Mouse (Mus musculus) ES-E14 (cell line): ENCODE results near the gene Frs2. TPM values are rescaled to one million over a fixed set of nuclear protein-coding genes. Genes with fewer than 3 reads are reported as not detected.
A peak's percentile ranks its signal among the peaks of the same experiment; 100 is the strongest.

Experiments used
- DNase-seq: peaks from one replicate; pipeline ENCODE4 v3.0.0-alpha.2; 2013; ENCODE audit warnings: low read depth, low spot score
- H3K27ac ChIP-seq: 2 replicates; pipeline ENCODE4 v1.5.1; 2012; ENCODE audit warnings: low read depth, mild to moderate bottlenecking, low read length, moderate library complexity, mixed read lengths; ENCODE audit not compliant: poor library complexity, insufficient read depth, severe bottlenecking
- H3K36me3 ChIP-seq: 2 replicates; pipeline ENCODE4 v1.6.1; 2012; ENCODE audit warnings: mild to moderate bottlenecking, low read length, moderate library complexity, mixed read lengths; ENCODE audit not compliant: control insufficient read depth, poor library complexity, insufficient read depth, severe bottlenecking
- H3K4me1 ChIP-seq, 2 experiments: fragments of 150-350 bp in 1 of 2; sonication (generic) in 1 of 2; 2 replicates each; pipeline ENCODE4 v1.6.1; 2012; ENCODE audit warnings: low read length in 2 of 2, mild to moderate bottlenecking in 1 of 2, mixed read lengths in 1 of 2; ENCODE audit not compliant: control insufficient read depth in 2 of 2, insufficient read depth in 2 of 2, poor library complexity in 1 of 2
- H3K4me3 ChIP-seq, 2 experiments: fragments of 150-350 bp in 1 of 2; sonication (generic) in 1 of 2; 2 replicates each; pipeline ENCODE4 v1.5.1; 2012; ENCODE audit warnings: low read length in 2 of 2, low read depth in 1 of 2, mild to moderate bottlenecking in 1 of 2, mixed read lengths in 1 of 2; ENCODE audit not compliant: insufficient read depth in 1 of 2, poor library complexity in 1 of 2, severe bottlenecking in 1 of 2
- H3K9ac ChIP-seq: 2 replicates; pipeline ENCODE4 v1.6.1; 2012; ENCODE audit warnings: low read depth, mild to moderate bottlenecking, low read length, mixed read lengths; ENCODE audit not compliant: poor library complexity, insufficient read depth, severe bottlenecking
- H3K9me3 ChIP-seq: fragments of 150-350 bp; sonication (generic); 2 replicates; pipeline ENCODE4 v1.6.1; 2012; ENCODE audit warnings: low read depth, mild to moderate bottlenecking, low read length; ENCODE audit not compliant: control insufficient read depth, insufficient read depth
- CHD2 ChIP-seq: IDR thresholded peaks from 2 replicates; pipeline ENCODE4 v1.6.1; 2014; ENCODE audit warnings: mild to moderate bottlenecking, low read depth, low read length, inconsistent platforms
- HCFC1 ChIP-seq: IDR thresholded peaks from 2 replicates; pipeline ENCODE4 v1.6.1; 2012; ENCODE audit warnings: low read length, inconsistent platforms, borderline replicate concordance; ENCODE audit not compliant: insufficient read depth
- MAFK ChIP-seq: IDR thresholded peaks from 2 replicates; pipeline ENCODE4 v1.6.1; 2014; ENCODE audit warnings: mild to moderate bottlenecking, low read depth, low read length, inconsistent platforms; ENCODE audit not compliant: insufficient read depth
- ZC3H11A ChIP-seq: IDR thresholded peaks from 2 replicates; pipeline ENCODE4 v1.6.1; 2012; ENCODE audit warnings: low read depth, mild to moderate bottlenecking, inconsistent platforms, low read length, borderline replicate concordance
- ZNF384 ChIP-seq: IDR thresholded peaks from 2 replicates; pipeline ENCODE4 v1.6.1; 2012; ENCODE audit warnings: low read depth, low read length, inconsistent platforms
- in situ Hi-C, 2 experiments: fragments of 600-800 bp; cut with MboI; formaldehyde crosslinking; loops; one replicate each; pipeline ENCODE4 v1.15.1; 2025; ENCODE audit warnings: low sequenced_read_pairs in 2 of 2, inconsistent platforms in 1 of 2; ENCODE audit not compliant: unreplicated experiment in 2 of 2
- total RNA-seq: library from RNA; depleted of rRNA; stranded (reverse); fragments of 300-350 nt; gene quantifications from 2 replicates; pipeline ENCODE4 v1.2.3, GENCODE M21; 2012; rRNA removed

Frs2 gene
- total RNA-seq, 1 experiment = 17.3 TPM

GRCm38 (mm10) chr10:117023693-117024092 lies 124.6 kb downstream of the Frs2 start:
- no peak for DNase-seq
- Histone ChIP-seq H3K9me3 (no peaks in the 10 kb centered on the region), H3K9ac (0 out of 2 replicates have a peak overlapping the region, but pooled peaks have one; percentile 38), H3K4me3 (peak overlapping the region; percentile 35 to 54), H3K36me3 (no peaks in the 10 kb centered on the region), H3K4me1 (0 out of 4 replicates have a peak, but pooled peaks cover 0 to 2% of the 10 kb centered on the region in 2 experiments), H3K27ac (no peak overlapping the region)
- TF ChIP-seq HCFC1 = no peak
- TF ChIP-seq ZNF384 = no peak
- no peak for TF ChIP-seq ZC3H11A
- no peak for TF ChIP-seq MAFK
- TF ChIP-seq CHD2 = no peak
- in situ Hi-C loops = no loop called here

- Histone ChIP-seq H3K9me3 (no peaks in the 10 kb centered on the region), H3K9ac (no peak overlapping the region), H3K4me1 (0 out of 4 replicates have a peak, but pooled peaks cover 0 to 2% of the 10 kb centered on the region in 2 experiments), H3K4me3 (no peak overlapping the region), H3K27ac (no peak overlapping the region), H3K36me3 (no peaks in the 10 kb centered on the region)
- DNase-seq = no peak
- in situ Hi-C loops = no loop called here
- TF ChIP-seq ZNF384 (no peak), ZC3H11A (no peak), CHD2 (no peak), MAFK (no peak), HCFC1 (no peak)
Measured at GRCm38 (mm10) chr10:117021020-117021754, 127.1 kb downstream of the Frs2 start.

Other genes with a start within 250 kb of the Frs2 start
- 40.2 and 51.9 TPM in 2 replicates for gene Rab3ip, start 197.8 kb downstream of the Frs2 start, total RNA-seq
- gene Gm10271, start 175.9 kb downstream of the Frs2 start, total RNA-seq = not detected in 2 replicates
- gene Best3, start 162.2 kb downstream of the Frs2 start, total RNA-seq = 0.21 and 0.36 TPM in 2 replicates
- gene Lrrc10, start 103.2 kb downstream of the Frs2 start, total RNA-seq = 0.27 and 0.53 TPM in 2 replicates
- 369 and 441 TPM in 2 replicates for gene Cct2, start 84.7 kb downstream of the Frs2 start, total RNA-seq
- 39.7 and 47.3 TPM in 2 replicates for gene Yeats4, start 76.0 kb upstream of the Frs2 start, total RNA-seq
- not detected in 2 replicates for gene 9530003J23Rik, start 90.2 kb upstream of the Frs2 start, total RNA-seq
- gene Lyz2, start 133.8 kb upstream of the Frs2 start, total RNA-seq = 0.13 TPM in 1 of 2 replicates, not detected in the other
- not detected in 2 replicates for gene Lyz1, start 144.3 kb upstream of the Frs2 start, total RNA-seq
- 116 and 129 TPM in 2 replicates for gene Cpsf6, start 231.5 kb upstream of the Frs2 start, total RNA-seq